Mouse (Mus musculus) ES-Bruce4 (cell line): Measurements from ENCODE around the gene Itgb6.

ENCODE experiments used
- CTCF ChIP-seq: IDR thresholded peaks from one replicate; pipeline ENCODE4 v1.8.1; 2011; ENCODE audit warnings: low read depth, low read length
- POLR2A ChIP-seq: IDR thresholded peaks from one replicate; pipeline ENCODE4 v1.8.1; 2011; ENCODE audit warnings: low read length; ENCODE audit not compliant: insufficient read depth

GRCm38 (mm10) chr2:60697530-60697929, 24.9 kb downstream of the Itgb6 start:
- TF ChIP-seq CTCF: no peak
- TF ChIP-seq POLR2A: no peak
